Mouse (Mus musculus): ENCODE results near the gene Krt82.

The Krt82 gene

GRCm38 (mm10) chr15:101517161-101517560, 33.3 kb downstream of the Krt82 start, which contains the start of gene Gm49425:
Gene Gm49425 (minus strand): TSS chr15:101517261.
- in situ Hi-C loops (cut with MboI, MseI) = loop anchor here (5.0 kb wide), 1 partner anchor 85 kb away; no protein-coding TSS in a partner anchor

GRCm38 (mm10) chr15:101508247-101508646, 42.2 kb downstream of the Krt82 start:
- in situ Hi-C loops (cut with MboI, MseI) = no loop called here

GRCm38 (mm10) chr15:101506896-101507758, 43.3 kb downstream of the Krt82 start:
- in situ Hi-C loops (cut with MboI, MseI) = no loop called here

- in situ Hi-C loops (cut with MboI, MseI) = no loop called here
Measured at GRCm38 (mm10) chr15:101497181-101497580, 53.3 kb downstream of the Krt82 start.

GRCm38 (mm10) chr15:101495266-101495665, 55.2 kb downstream of the Krt82 start:
- in situ Hi-C loops (cut with MboI, MseI) = no loop called here

- in situ Hi-C loops (cut with MboI, MseI) = loop anchor here (5.0 kb wide), 1 partner anchor 37 kb away; no protein-coding TSS in a partner anchor
Measured at GRCm38 (mm10) chr15:101494203-101494602, 56.3 kb downstream of the Krt82 start.

GRCm38 (mm10) chr15:101493713-101494112, 56.8 kb downstream of the Krt82 start:
- in situ Hi-C loops (cut with MboI, MseI) = loop anchor here (5.0 kb wide), 1 partner anchor 36 kb away; no protein-coding TSS in a partner anchor

- in situ Hi-C loops (cut with MboI, MseI) = loop anchor here (5.0 kb wide), 1 partner anchor 35 kb away; no protein-coding TSS in a partner anchor
Measured at GRCm38 (mm10) chr15:101492718-101493117, 57.7 kb downstream of the Krt82 start.

- in situ Hi-C loops (cut with MboI, MseI) = loop anchor here (5.0 kb wide), 1 partner anchor 34 kb away; no protein-coding TSS in a partner anchor
Measured at GRCm38 (mm10) chr15:101491431-101491830, 59.0 kb downstream of the Krt82 start, which contains the start of gene Krt83. Gene Krt83 (minus strand): TSS chr15:101491512.
